ENCODE assay signal across 8 mouse cellular contexts in the genomic region with DNA sequence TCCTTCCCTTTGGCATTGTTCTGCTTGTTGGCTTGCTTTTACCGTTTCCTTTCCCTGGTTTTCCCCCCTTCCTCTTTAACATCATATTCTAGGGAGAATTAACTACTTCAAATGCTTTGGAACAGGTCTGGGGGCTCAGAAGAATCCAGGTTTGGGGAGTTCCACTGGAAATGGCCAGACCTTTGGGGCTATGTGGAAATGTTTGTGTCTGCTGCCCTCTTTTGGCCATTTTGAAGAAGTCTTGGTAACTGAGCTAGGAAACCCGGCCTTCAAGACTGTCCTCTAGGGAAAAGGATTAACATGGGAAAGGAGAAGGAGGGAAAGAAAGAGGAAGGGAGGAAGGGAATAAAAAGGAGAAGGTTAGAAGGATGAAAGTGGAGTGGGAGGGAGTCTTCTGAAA. TPM values are rescaled to one million over a fixed set of nuclear protein-coding genes. Genes with fewer than 3 reads are reported as not detected.
DNase-seq lines count a peak whose midpoint lies in the region; ATAC-seq and TF ChIP-seq lines count a peak whose summit lies in the region.

No protein-coding gene starts in this region.

- no peaks in the 10 kb centered on the region for H3K9me3 ChIP-seq in neural tube, embryonic 11.5 days (ENCODE audit: control insufficient read depth, low read length)
- no peaks in the 10 kb centered on the region for H3K9me3 ChIP-seq in lung, postnatal 0 days (ENCODE audit: low read length)

- WGBS in neural tube, embryonic 11.5 days: 21% methylated on average over 2 of the region's 2 CpGs
- WGBS in lung, postnatal 0 days: 3% methylated on average over 2 of the region's 2 CpGs

- no peak overlapping the region for H3K27ac ChIP-seq in neural tube, embryonic 11.5 days (ENCODE audit: low read depth, low read length)
- H3K27ac ChIP-seq in lung, postnatal 0 days (ENCODE audit: low read length): no peak overlapping the region

- no peak overlapping the region for H3K4me3 ChIP-seq in neural tube, embryonic 11.5 days (ENCODE audit: low read depth, low read length)
- no peak overlapping the region for H3K4me3 ChIP-seq in lung, postnatal 0 days (ENCODE audit: low read depth, low read length)

- no peak overlapping the region for H3K9ac ChIP-seq in neural tube, embryonic 11.5 days (ENCODE audit: low read length)
- H3K9ac ChIP-seq in lung, postnatal 0 days (replicated peaks; ENCODE audit: low read depth): no peak overlapping the region

- no peaks in the 10 kb centered on the region for H3K36me3 ChIP-seq in neural tube, embryonic 11.5 days (ENCODE audit: control insufficient read depth, insufficient read depth, low read length)
- H3K36me3 ChIP-seq in lung, postnatal 0 days (ENCODE audit: insufficient read depth, low read length): no peaks in the 10 kb centered on the region

- ATAC-seq in neural tube, embryonic 11.5 days (ENCODE audit: insufficient read depth, low FRiP score, low TSS enrichment): no peak
- no peak for ATAC-seq in lung, postnatal 0 days

- no peaks in the 10 kb centered on the region for H3K4me1 ChIP-seq in neural tube, embryonic 11.5 days (ENCODE audit: control insufficient read depth, insufficient read depth, low read length)
- no peaks in the 10 kb centered on the region for H3K4me1 ChIP-seq in lung, postnatal 0 days (ENCODE audit: insufficient read depth, low read depth, low read length)

- no peaks in the 10 kb centered on the region for H3K27me3 ChIP-seq in neural tube, embryonic 11.5 days (ENCODE audit: control insufficient read depth, insufficient read depth, low read length)
- H3K27me3 ChIP-seq in lung, postnatal 0 days (replicated peaks; ENCODE audit: insufficient read depth, low read length): no peaks in the 10 kb centered on the region

- no peak overlapping the region for H3K4me2 ChIP-seq in neural tube, embryonic 11.5 days (ENCODE audit: low read depth)
- H3K4me2 ChIP-seq in lung, postnatal 0 days (replicated peaks; ENCODE audit: low read depth, low read length): no peak overlapping the region

- no peak for TF ChIP-seq EP300 in lung, postnatal 0 days (IDR thresholded peaks at IDR 0.05)

- peak; percentile 28 for DNase-seq in adrenal gland, postnatal 10 days
- DNase-seq in adrenal gland, postnatal 25 days: no peak
- peak; percentile 32 for DNase-seq in neural tube, embryonic 11.5 days (ENCODE audit: low spot score)
- DNase-seq in neural tube, embryonic 10.5 days (ENCODE audit: extremely low spot score, low spot score): no peak
- peak; percentile 61 for DNase-seq in lung, postnatal 0 days (ENCODE audit: low spot score)
- no peak for DNase-seq in spleen, adult 18-20 months
- no peak for DNase-seq in ovary, postnatal 36 days (ENCODE audit: low spot score)
- no peak for DNase-seq in yolk sac, embryonic 10.5 days (ENCODE audit: low spot score)

- peak; percentile 64 for TF ChIP-seq CTCF in lung, postnatal 0 days (IDR thresholded peaks at IDR 0.05)

RNA-seq across cellular contexts. Expression of gene Tsn, which starts 36.4 kb away (rescaled TPM):
- total RNA-seq in adrenal gland, postnatal 10 days (2021): 100 to 1,000 TPM; 107 to 112 TPM
- total RNA-seq in adrenal gland, postnatal 25 days (2021): 87.3 and 137 TPM in 2 replicates
- 382 and 397 TPM in 2 replicates for polyA plus RNA-seq in neural tube, embryonic 11.5 days (2014; fragmentation: Nextera tagmentation; extraction: Ambion mirVana)
- polyA plus RNA-seq in lung, postnatal 0 days (2015; fragmentation: Nextera tagmentation; extraction: Ambion mirVana): 226 and 232 TPM in 2 replicates

RNA-seq across cellular contexts. Expression of gene Nifk, which starts 46.5 kb away (rescaled TPM):
- total RNA-seq in adrenal gland, postnatal 10 days (2021): 10 to 100 TPM; 37.7 to 44.7 TPM
- total RNA-seq in adrenal gland, postnatal 25 days (2021): 41.6 and 45.8 TPM in 2 replicates
- polyA plus RNA-seq in neural tube, embryonic 11.5 days (2014; fragmentation: Nextera tagmentation; extraction: Ambion mirVana): 96.2 and 97.1 TPM in 2 replicates
- 30.7 and 32.4 TPM in 2 replicates for polyA plus RNA-seq in lung, postnatal 0 days (2015; fragmentation: Nextera tagmentation; extraction: Ambion mirVana)

Comparison
In these comparisons a context has a peak if more than half of its experiments do, and no peak if none do; other contexts are left out.
1. DNase-seq: peak in adrenal gland, postnatal 10 days (single experiment), neural tube, embryonic 11.5 days (single experiment) and lung, postnatal 0 days (single experiment); none in adrenal gland, postnatal 25 days (single experiment), neural tube, embryonic 10.5 days (single experiment), spleen, adult 18-20 months (0 of 2), ovary, postnatal 36 days (single experiment) and yolk sac, embryonic 10.5 days (single experiment).